Mouse (Mus musculus) midbrain, embryonic 16.5 days (tissue): ENCODE measurements at regions not wholly inside any gene's neighbourhood (a gene's known extent, or its start where the extent isn't known, plus 50 kb on each side); places are given as distances from the start of the nearest gene placed in this dataset.

Experiments
- ATAC-seq: fragments of 200-750 bp; cut with Nextera tagmentation; 2 replicates; pipeline ENCODE4 v1.8.0; 2017; ENCODE audit warnings: moderate TSS enrichment
- H3K27ac ChIP-seq: fragments of 300-500 bp; sonication (generic); 2 replicates; pipeline ENCODE4 v1.5.1; 2014; ENCODE audit warnings: mild to moderate bottlenecking, low read length, mixed read lengths
- H3K27me3 ChIP-seq: fragments of 300-500 bp; sonication (generic); 2 replicates; pipeline ENCODE4 v1.6.1; 2014; ENCODE audit warnings: low read depth, low read length, mixed read lengths; ENCODE audit not compliant: control insufficient read depth, insufficient read depth
- H3K36me3 ChIP-seq: fragments of 300-500 bp; sonication (generic); 2 replicates; pipeline ENCODE4 v1.6.1; 2014; ENCODE audit warnings: mild to moderate bottlenecking, low read length, moderate library complexity, mixed read lengths; ENCODE audit not compliant: control insufficient read depth, insufficient read depth
- H3K4me1 ChIP-seq: fragments of 300-500 bp; sonication (generic); 2 replicates; pipeline ENCODE4 v1.6.1; 2014; ENCODE audit warnings: mild to moderate bottlenecking, low read length, mixed read lengths; ENCODE audit not compliant: control insufficient read depth, insufficient read depth
- H3K4me2 ChIP-seq: fragments of 300-500 bp; sonication (generic); 2 replicates; pipeline ENCODE4 v1.6.1; 2014; ENCODE audit warnings: mild to moderate bottlenecking, low read length, mixed read lengths
- H3K4me3 ChIP-seq: fragments of 300-500 bp; sonication (generic); 2 replicates; pipeline ENCODE4 v1.5.1; 2014; ENCODE audit warnings: low read depth, mild to moderate bottlenecking, low read length, moderate library complexity, mixed read lengths
- H3K9ac ChIP-seq: fragments of 300-500 bp; sonication (generic); 2 replicates; pipeline ENCODE4 v1.6.1; 2014; ENCODE audit warnings: low read depth, low read length, mixed read lengths
- H3K9me3 ChIP-seq: fragments of 300-500 bp; sonication (generic); replicated peaks from 2 replicates; pipeline ENCODE4 v1.6.1; 2014; ENCODE audit warnings: mild to moderate bottlenecking, low read length, mixed read lengths; ENCODE audit not compliant: control insufficient read depth, poor library complexity, severe bottlenecking
- WGBS: fragments of 180-500 bp; shearing (Covaris S2); extraction: QIAGEN DNeasy Blood & Tissue Kit; methylation state at CpG from one replicate; pipeline ENCODE4 v1.1.7; 2014; 5-methylcytosine and 5-hydroxymethylcytosine counted together

- Histone ChIP-seq H3K4me1 (no peaks in the 10 kb centered on the region), H3K9ac (no peak overlapping the region), H3K9me3 (no peaks in the 10 kb centered on the region), H3K4me3 (no peak overlapping the region), H3K4me2 (no peak overlapping the region), H3K27me3 (no peaks in the 10 kb centered on the region), H3K36me3 (no peaks in the 10 kb centered on the region), H3K27ac (no peak overlapping the region)
- WGBS = 73% methylated on average over 2 of the region's 2 CpGs
- no peak for ATAC-seq
These were observed 91.5 kb downstream of the Fam84b start for GRCm38 (mm10) chr15:60762071-60762470.

DNA sequence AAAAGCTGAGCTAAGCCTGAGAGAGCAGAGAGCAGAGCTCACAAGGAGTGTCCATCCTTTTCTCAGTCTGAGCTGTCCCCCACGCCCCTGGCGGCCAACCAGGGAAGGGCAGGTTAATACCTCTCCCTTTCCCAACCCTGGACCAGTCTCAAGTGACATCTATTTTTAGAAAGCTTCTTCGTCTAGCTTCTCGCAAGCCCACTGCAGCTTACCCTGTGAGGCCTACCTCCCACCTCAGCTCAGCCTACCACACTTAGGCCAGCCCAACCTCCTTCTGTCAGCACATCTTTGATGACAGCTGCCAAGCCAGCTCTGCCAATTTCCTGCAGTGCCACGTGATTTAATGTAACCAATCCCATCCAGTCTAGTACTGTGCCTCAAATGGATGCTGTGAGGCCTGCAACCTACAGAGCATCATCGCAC, 93.6 kb downstream of the Fam84b start:
- H3K4me3 ChIP-seq = no peak overlapping the region
- H3K4me1 ChIP-seq = no peaks in the 10 kb centered on the region
- H3K27ac ChIP-seq = no peak overlapping the region
- 33% methylated on average over 6 of the region's 6 CpGs for WGBS
- H3K4me2 ChIP-seq = no peak overlapping the region
- ATAC-seq = no peak
- H3K9me3 ChIP-seq = no peaks in the 10 kb centered on the region
- no peaks in the 10 kb centered on the region for H3K27me3 ChIP-seq
- H3K36me3 ChIP-seq = no peaks in the 10 kb centered on the region
- no peak overlapping the region for H3K9ac ChIP-seq

DNA sequence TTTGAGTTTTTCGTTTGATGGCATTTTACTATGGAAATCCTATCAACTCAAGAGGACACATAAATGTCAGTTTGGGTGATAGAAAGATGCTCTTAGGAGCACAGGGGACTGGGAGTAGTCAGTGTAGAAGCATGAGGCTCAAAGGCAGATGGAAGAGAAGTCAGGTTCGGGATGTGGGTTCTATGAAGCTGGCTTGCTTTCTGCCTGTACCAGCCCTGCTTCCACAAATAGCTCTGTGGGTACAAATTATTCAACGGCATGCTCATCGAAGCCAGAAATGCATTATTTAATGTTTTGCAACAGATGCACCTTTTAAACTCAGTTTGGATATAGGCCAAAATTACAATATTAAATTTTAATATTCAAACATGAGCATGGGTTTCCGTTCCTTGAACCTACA, 99.3 kb downstream of the Fam84b start:
- ATAC-seq = no peak
- no peaks in the 10 kb centered on the region for H3K9me3 ChIP-seq
- H3K4me3 ChIP-seq = no peak overlapping the region
- 88% methylated on average over 5 of the region's 5 CpGs for WGBS
- H3K27ac ChIP-seq = no peak overlapping the region
- no peaks in the 10 kb centered on the region for H3K4me1 ChIP-seq
- no peak overlapping the region for H3K9ac ChIP-seq
- H3K36me3 ChIP-seq = no peaks in the 10 kb centered on the region
- no peak overlapping the region for H3K4me2 ChIP-seq
- no peaks in the 10 kb centered on the region for H3K27me3 ChIP-seq

- Histone ChIP-seq H3K4me1 (no peaks in the 10 kb centered on the region), H3K36me3 (no peaks in the 10 kb centered on the region), H3K4me2 (no peak overlapping the region), H3K27me3 (no peaks in the 10 kb centered on the region), H3K9me3 (no peaks in the 10 kb centered on the region), H3K27ac (no peak overlapping the region), H3K4me3 (no peak overlapping the region), H3K9ac (no peak overlapping the region)
- 83% methylated on average over 2 of the region's 2 CpGs for WGBS
- ATAC-seq = no peak
These were observed 114.0 kb downstream of the Fam84b start for GRCm38 (mm10) chr15:60739598-60739997.

GRCm38 (mm10) chr15:60738258-60738657, 115.3 kb downstream of the Fam84b start:
- ATAC-seq = no peak
- H3K4me3 ChIP-seq = no peak overlapping the region
- no peak overlapping the region for H3K27ac ChIP-seq
- H3K9ac ChIP-seq = no peak overlapping the region
- no peaks in the 10 kb centered on the region for H3K9me3 ChIP-seq
- no peaks in the 10 kb centered on the region for H3K36me3 ChIP-seq
- no peak overlapping the region for H3K4me2 ChIP-seq
- H3K4me1 ChIP-seq = no peaks in the 10 kb centered on the region
- 92% methylated on average over 3 of the region's 3 CpGs for WGBS
- no peaks in the 10 kb centered on the region for H3K27me3 ChIP-seq

GRCm38 (mm10) chr15:60732416-60732815, 121.2 kb downstream of the Fam84b start:
- H3K27ac ChIP-seq = no peak overlapping the region

GRCm38 (mm10) chr15:60728754-60729153, 124.8 kb downstream of the Fam84b start:
- ATAC-seq = no peak
- H3K27me3 ChIP-seq = no peaks in the 10 kb centered on the region
- H3K27ac ChIP-seq = no peak overlapping the region
- no peaks in the 10 kb centered on the region for H3K9me3 ChIP-seq
- H3K4me2 ChIP-seq = no peak overlapping the region
- WGBS = 35% methylated on average over 9 of the region's 9 CpGs
- no peak overlapping the region for H3K9ac ChIP-seq
- H3K36me3 ChIP-seq = no peaks in the 10 kb centered on the region
- H3K4me1 ChIP-seq = no peaks in the 10 kb centered on the region
- H3K4me3 ChIP-seq = no peak overlapping the region

More at GRCm38 (mm10) chr15:60732416-60732815, 121.2 kb downstream of the Fam84b start:
- no peaks in the 10 kb centered on the region for H3K9me3 ChIP-seq
- no peaks in the 10 kb centered on the region for H3K36me3 ChIP-seq
- no peaks in the 10 kb centered on the region for H3K4me1 ChIP-seq
- no peak overlapping the region for H3K9ac ChIP-seq
- no peak overlapping the region for H3K4me3 ChIP-seq
- H3K4me2 ChIP-seq = no peak overlapping the region
- no peak for ATAC-seq
- no peaks in the 10 kb centered on the region for H3K27me3 ChIP-seq

- no peak overlapping the region for H3K4me3 ChIP-seq
- no peak for ATAC-seq
- H3K4me1 ChIP-seq = no peaks in the 10 kb centered on the region
- H3K27me3 ChIP-seq = no peaks in the 10 kb centered on the region
- no peak overlapping the region for H3K27ac ChIP-seq
- H3K9me3 ChIP-seq = no peaks in the 10 kb centered on the region
- H3K4me2 ChIP-seq = no peak overlapping the region
- WGBS = 81% methylated on average over 4 of the region's 4 CpGs
- no peak overlapping the region for H3K9ac ChIP-seq
- H3K36me3 ChIP-seq = no peaks in the 10 kb centered on the region
These were observed 125.2 kb downstream of the Fam84b start for GRCm38 (mm10) chr15:60728337-60728736.

- no peak for ATAC-seq
- H3K9ac ChIP-seq = no peak overlapping the region
- no peaks in the 10 kb centered on the region for H3K36me3 ChIP-seq
- no peaks in the 10 kb centered on the region; the same call in 1 of the 2 replicates for H3K9me3 ChIP-seq
- H3K27ac ChIP-seq = no peak overlapping the region
- H3K4me3 ChIP-seq = no peak overlapping the region
- no peak overlapping the region for H3K4me2 ChIP-seq
- no peaks in the 10 kb centered on the region for H3K4me1 ChIP-seq
- WGBS = 89% methylated on average over 5 of the region's 5 CpGs
- no peaks in the 10 kb centered on the region for H3K27me3 ChIP-seq
These were observed 134.2 kb downstream of the Fam84b start for GRCm38 (mm10) chr15:60719332-60719731.

DNA sequence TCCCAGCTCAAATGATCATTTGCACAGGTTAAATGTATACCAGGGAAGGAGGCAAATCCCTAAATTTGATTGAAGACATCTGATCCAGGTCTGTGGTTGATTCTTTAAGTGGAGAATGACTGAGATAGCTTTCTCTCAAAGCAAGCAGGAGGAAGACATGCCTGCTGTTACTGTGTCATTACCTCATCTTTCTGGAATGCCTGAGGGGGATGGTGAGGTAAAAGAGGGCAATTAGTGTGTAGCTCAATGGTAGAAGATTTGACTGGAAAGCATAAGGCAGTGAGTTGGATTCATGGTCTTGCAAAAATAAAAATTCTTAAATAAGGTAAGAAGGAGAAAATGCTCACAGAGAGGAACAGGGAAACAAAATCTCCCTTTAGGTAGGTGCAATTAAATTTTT, 144.9 kb downstream of the Fam84b start:
- no peak overlapping the region for H3K9ac ChIP-seq
- H3K4me1 ChIP-seq = no peaks in the 10 kb centered on the region
- no peaks in the 10 kb centered on the region for H3K36me3 ChIP-seq
- no peak overlapping the region for H3K4me2 ChIP-seq
- no peak overlapping the region for H3K4me3 ChIP-seq
- no peak for ATAC-seq
- no peaks in the 10 kb centered on the region for H3K27me3 ChIP-seq
- no peaks in the 10 kb centered on the region for H3K9me3 ChIP-seq
- H3K27ac ChIP-seq = no peak overlapping the region
